Mouse (Mus musculus) lung, embryonic 16.5 days (tissue): ENCODE data around the gene Txnrd1. TPM values are rescaled to one million over a fixed set of nuclear protein-coding genes. Genes with fewer than 3 reads are reported as not detected.

ENCODE experiments used
- ATAC-seq: fragments of 200-750 bp; cut with Nextera tagmentation; 2 replicates; pipeline ENCODE4 v1.8.0; 2017; ENCODE audit warnings: low read depth, mild to moderate bottlenecking, moderate library complexity
- H3K27ac ChIP-seq: fragments of 300-500 bp; sonication (generic); 2 replicates; pipeline ENCODE4 v1.5.1; 2014; ENCODE audit warnings: mild to moderate bottlenecking, control low read depth, low read length
- H3K27me3 ChIP-seq: fragments of 300-500 bp; sonication (generic); 2 replicates; pipeline ENCODE4 v1.6.1; 2014; ENCODE audit warnings: low read depth, low read length, mixed read lengths; ENCODE audit not compliant: control insufficient read depth, insufficient read depth
- H3K36me3 ChIP-seq: fragments of 300-500 bp; sonication (generic); 2 replicates; pipeline ENCODE4 v1.6.1; 2014; ENCODE audit warnings: low read length; ENCODE audit not compliant: control insufficient read depth, insufficient read depth
- H3K4me1 ChIP-seq: fragments of 300-500 bp; sonication (generic); replicated peaks from 2 replicates; pipeline ENCODE4 v1.6.1; 2014; ENCODE audit warnings: low read length, mixed read lengths; ENCODE audit not compliant: control insufficient read depth, insufficient read depth
- H3K4me2 ChIP-seq: fragments of 300-500 bp; sonication (generic); 2 replicates; pipeline ENCODE4 v1.6.1; 2014; ENCODE audit warnings: low read depth, low read length, control low read depth
- H3K4me3 ChIP-seq: fragments of 300-500 bp; sonication (generic); 2 replicates; pipeline ENCODE4 v1.5.1; 2014; ENCODE audit warnings: mild to moderate bottlenecking, low read length, control low read depth
- H3K9ac ChIP-seq: fragments of 300-500 bp; sonication (generic); 2 replicates; pipeline ENCODE4 v1.6.1; 2014; ENCODE audit warnings: low read length, control low read depth
- H3K9me3 ChIP-seq: fragments of 300-500 bp; sonication (generic); 2 replicates; pipeline ENCODE4 v1.6.1; 2016; ENCODE audit warnings: low read length; ENCODE audit not compliant: control insufficient read depth
- WGBS: fragments of 180-500 bp; shearing (Covaris S2); extraction: QIAGEN DNeasy Blood & Tissue Kit; methylation state at CpG from one replicate; pipeline ENCODE4 v1.1.7; 2014; 5-methylcytosine and 5-hydroxymethylcytosine counted together
- polyA plus RNA-seq: library from polyadenylated mRNA; unstranded; fragments of >200 nt; fragmentation: Nextera tagmentation; extraction: Ambion mirVana; gene quantifications from 2 replicates; pipeline ENCODE4 v1.2.1, GENCODE M21; 2015

Txnrd1 gene
- polyA plus RNA-seq, 1 experiment from 2014 or later = 102 TPM

GRCm38 (mm10) chr10:82935774-82936173 is 102.0 kb downstream of the Txnrd1 start:
- Histone ChIP-seq H3K27me3 (no peaks in the 10 kb centered on the region), H3K9me3 (no peaks in the 10 kb centered on the region; the same call in 1 of the 2 replicates), H3K9ac (no peak overlapping the region), H3K4me1 (no peaks in the 10 kb centered on the region), H3K27ac (no peak overlapping the region), H3K4me3 (no peak overlapping the region), H3K4me2 (no peak overlapping the region), H3K36me3 (no peaks in the 10 kb centered on the region)
- WGBS = 83% methylated on average over 6 of the region's 6 CpGs
- no peak for ATAC-seq

Other genes with a start within 250 kb of the Txnrd1 start
- 30.9 and 34.5 TPM in 2 replicates for gene 1190007I07Rik, start 210.7 kb upstream of the Txnrd1 start, polyA plus RNA-seq
- 110 and 123 TPM in 2 replicates for gene Tdg, start 204.1 kb upstream of the Txnrd1 start, polyA plus RNA-seq
- 4.3 TPM in 2 replicates for gene Glt8d2, start 143.3 kb upstream of the Txnrd1 start, polyA plus RNA-seq
- gene Hcfc2, start 137.8 kb upstream of the Txnrd1 start, polyA plus RNA-seq = 30.9 and 42.0 TPM in 2 replicates
- 43.5 and 48.0 TPM in 2 replicates for gene Nfyb, start 69.8 kb upstream of the Txnrd1 start, polyA plus RNA-seq
- 0.23 and 0.26 TPM in 2 replicates for gene Eid3, start 32.7 kb downstream of the Txnrd1 start, polyA plus RNA-seq
- 1.2 and 1.5 TPM in 2 replicates for gene Chst11, start 151.5 kb downstream of the Txnrd1 start, polyA plus RNA-seq